Mouse (Mus musculus) sigmoid colon, adult 10 weeks (tissue): ENCODE data around the gene Gab1. TPM values are rescaled to one million over a fixed set of nuclear protein-coding genes. Genes with fewer than 3 reads are reported as not detected.

ENCODE experiments used
- polyA plus RNA-seq: library from polyadenylated mRNA; stranded (reverse); fragments of 350-450 nt; fragmentation: Illumina TruSeq; extraction: RNeasy Lipid Tissue Mini Kit (QIAGEN cat#74804); gene quantifications from one replicate; pipeline ENCODE4 v1.2.3, GENCODE M21; 2014; ENCODE audit warnings: low read depth, low replicate concordance

The Gab1 gene
- polyA plus RNA-seq, result 26.6 TPM

DNA sequence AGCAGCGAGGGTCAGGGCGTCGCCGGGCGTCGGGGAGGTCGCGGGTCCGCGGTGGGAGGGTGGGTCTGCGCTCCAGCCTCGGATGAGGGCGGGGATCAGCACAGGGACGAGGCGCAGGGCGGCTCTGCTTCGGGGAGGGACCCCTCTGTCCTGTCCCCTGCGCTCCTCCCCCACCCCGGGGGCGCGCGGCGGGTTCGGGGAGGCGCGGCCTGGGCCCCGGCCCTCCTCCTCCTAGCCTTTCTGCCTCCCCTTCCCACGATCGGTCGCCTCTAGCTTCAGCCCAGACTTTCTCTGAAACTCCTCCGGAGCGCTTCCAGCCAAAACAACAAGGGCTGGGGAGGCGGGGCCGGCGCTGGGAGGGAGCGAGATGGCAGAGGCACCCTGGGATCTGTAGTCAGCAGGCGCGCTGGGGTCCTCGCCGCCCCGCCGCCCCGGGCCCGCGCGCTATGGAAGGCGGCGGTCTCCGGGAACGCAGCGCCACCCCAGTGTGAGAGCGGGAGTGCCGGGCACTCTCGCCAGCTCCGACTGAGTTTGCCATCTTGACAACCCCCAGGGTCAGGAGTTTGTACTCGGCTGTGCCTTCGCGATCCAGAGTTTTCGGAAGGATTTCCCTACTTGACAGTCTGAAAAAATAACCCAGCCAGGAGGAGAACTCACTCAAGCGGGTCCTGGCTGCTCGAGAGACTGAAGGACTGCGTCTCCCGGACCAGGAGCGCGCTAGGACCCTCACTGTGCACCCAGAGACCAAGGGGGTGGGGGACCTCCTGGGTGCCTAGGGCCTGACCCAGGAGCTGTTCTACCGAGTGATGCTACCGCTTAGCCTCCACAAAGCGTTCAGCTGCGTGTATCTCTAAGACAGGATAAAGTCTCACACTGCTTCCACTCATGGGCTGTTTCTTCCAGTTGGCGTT lies at the start of gene Gab1:
Gene Gab1, minus strand, starts transcription at position 324 of the 911 bp plus-strand sequence.

DNA sequence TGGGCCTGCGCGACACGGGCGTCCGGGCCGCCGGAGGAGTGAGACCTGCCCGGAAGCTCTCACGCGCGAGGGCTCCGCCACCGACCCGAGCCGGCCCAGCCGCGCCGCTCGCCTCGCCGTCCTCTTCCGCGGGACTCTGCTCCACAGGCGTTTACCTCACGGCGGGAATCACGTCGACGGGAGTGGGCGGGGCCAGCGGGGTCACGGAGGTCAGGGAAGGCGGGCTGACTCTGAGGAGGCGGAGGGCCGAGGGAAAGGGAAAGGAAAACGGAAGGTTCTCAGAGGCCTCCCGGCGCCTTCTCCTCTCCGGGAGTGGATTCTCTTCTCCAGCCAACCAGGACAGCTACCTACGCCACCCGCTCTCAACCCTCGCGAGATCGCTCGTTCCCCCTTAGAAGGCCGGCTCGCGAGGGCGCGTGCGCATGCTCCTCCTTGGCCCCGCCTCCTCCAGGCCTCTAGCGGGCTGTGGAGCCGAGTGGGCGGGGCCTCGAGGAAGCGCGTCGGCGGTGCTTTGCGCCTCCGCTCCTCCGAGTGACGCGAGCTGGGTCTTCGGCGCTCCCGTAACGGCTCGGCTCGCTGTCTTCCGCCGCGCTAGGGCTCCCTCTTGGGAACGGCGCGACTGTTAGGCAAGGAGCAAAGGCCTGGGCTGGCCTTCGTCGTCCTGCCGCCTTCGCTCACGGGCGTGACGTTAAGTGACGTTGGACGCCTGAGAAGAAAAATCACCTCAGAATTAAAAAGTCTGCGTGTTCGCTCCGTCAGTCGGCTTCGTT lies 141.0 kb downstream of the Gab1 start, which contains the start of gene Smarca5:
Gene Smarca5, minus strand, starts transcription at position 343 of the 770 bp plus-strand sequence.

Other genes starting within 250 kb of the Gab1 start
- 187 TPM for gene Smarca5, start 141.0 kb downstream of the Gab1 start, polyA plus RNA-seq
- 44.8 TPM for gene Usp38, start 134.4 kb upstream of the Gab1 start, polyA plus RNA-seq